Mouse (Mus musculus): ENCODE results near the gene Gm2916. TPM values are rescaled to one million over a fixed set of nuclear protein-coding genes. Genes with fewer than 3 reads are reported as not detected.
"Not testable (repeated sequence)": the region's sequence is repeated elsewhere in the genome, so short reads cannot be mapped to it uniquely, and the experiment has no call there.

The Gm2916 gene
- under 1 TPM in 1 of 3 experiments, not detected in 2; 0.78 TPM for polyA plus RNA-seq (2017; shearing (Covaris generic))

DNA sequence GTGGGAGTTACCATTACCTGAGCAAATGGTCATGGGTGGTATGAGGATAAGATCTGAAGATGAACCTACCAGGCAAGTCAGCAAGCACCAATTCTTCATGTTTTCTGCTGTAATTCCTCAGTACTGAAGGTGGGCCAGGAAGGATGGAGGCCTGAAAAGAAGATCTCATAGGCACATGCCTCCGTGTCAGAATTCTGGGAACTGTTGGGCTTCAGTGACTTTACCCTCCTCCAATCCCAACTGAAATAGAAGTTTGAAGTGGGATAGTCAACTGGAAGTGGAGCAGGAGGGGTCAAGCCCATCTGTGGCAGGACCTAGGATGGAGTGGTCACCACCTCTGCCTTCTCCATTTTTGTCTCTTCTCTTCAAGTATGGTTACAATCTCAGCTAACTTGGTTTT is at the start of gene Gm2916:
TSS of gene Gm2916 (plus strand) at position 301 of the 400 bp plus-strand sequence.
- not testable (repeated sequence) for ATAC-seq

GRCm38 (mm10) chr14:3845945-3846344 is 38.0 kb upstream of the Gm2916 start, which contains the start of gene Gm3033:
TSS of gene Gm3033 (plus strand) at chr14:3846245.
- ATAC-seq, result not testable (repeated sequence)

DNA sequence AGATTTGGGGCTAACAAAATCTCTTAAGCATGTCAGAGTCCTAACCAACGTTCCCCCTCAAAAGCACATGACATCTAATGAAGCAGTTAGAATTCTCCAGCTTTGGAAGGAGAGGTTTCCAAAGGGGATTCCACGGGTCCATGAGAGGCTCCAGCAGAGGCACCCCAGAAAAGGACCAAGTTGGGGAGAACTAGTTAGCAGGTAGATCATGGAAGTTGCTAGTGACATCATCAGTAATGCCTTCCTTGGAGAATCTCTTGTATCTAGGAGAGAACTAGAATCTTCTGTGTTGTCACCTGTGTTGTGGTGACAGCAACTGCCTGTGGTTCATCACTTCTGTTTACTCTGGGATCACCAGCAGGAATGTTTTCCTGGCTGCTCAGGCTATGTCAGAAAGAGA is 47.5 kb downstream of the Gm2916 start, which contains the start of gene Gm3029:
TSS of gene Gm3029 (plus strand) at position 301 of the 400 bp plus-strand sequence.
- not testable (repeated sequence) for ATAC-seq

GRCm38 (mm10) chr14:3963247-3963646 is 79.3 kb downstream of the Gm2916 start, which contains the start of gene Gm3095:
TSS of gene Gm3095 (plus strand) at chr14:3963547.
- not testable (repeated sequence) for ATAC-seq

Other genes with a start within 250 kb of the Gm2916 start
- gene Gm3012, start 249.7 kb upstream of the Gm2916 start, polyA plus RNA-seq (2017; shearing (Covaris generic)), result not detected
- 10 to 100 TPM in 2 of 3 experiments, 1 to 10 TPM in 1; 5.2 to 21.0 (median 11.1) TPM for gene Gm3020, start 232.1 kb upstream of the Gm2916 start, polyA plus RNA-seq (2017; shearing (Covaris generic))
- gene Gm3043, start 195.4 kb upstream of the Gm2916 start, polyA plus RNA-seq (2017; shearing (Covaris generic)), result not detected
- 1 to 10 TPM in 1 of 3 experiments, under 1 TPM in 2; 0.70 to 8.4 (median 0.83) TPM for gene Gm3002, start 74.1 kb upstream of the Gm2916 start, polyA plus RNA-seq (2017; shearing (Covaris generic))
- not detected for gene Gm3033, start 37.9 kb upstream of the Gm2916 start, polyA plus RNA-seq (2017; shearing (Covaris generic))
- not detected for gene Gm3029, start 47.6 kb downstream of the Gm2916 start, polyA plus RNA-seq (2017; shearing (Covaris generic))
- 1 to 10 TPM in 1 of 3 experiments, under 1 TPM in 1, not detected in 1; 0.26 to 1.4 TPM for gene Gm3095, start 79.4 kb downstream of the Gm2916 start, polyA plus RNA-seq (2017; shearing (Covaris generic))
- not detected for gene Gm3099, start 114.2 kb downstream of the Gm2916 start, polyA plus RNA-seq (2017; shearing (Covaris generic))
- 1 to 10 TPM in 2 of 3 experiments, under 1 TPM in 1; 0.55 to 9.2 (median 3.6) TPM for gene Gm5796, start 139.8 kb downstream of the Gm2916 start, polyA plus RNA-seq (2017; shearing (Covaris generic))
- 1 to 10 TPM in 1 of 3 experiments, under 1 TPM in 1, not detected in 1; 0.63 to 1.4 TPM for gene Gm3115, start 199.9 kb downstream of the Gm2916 start, polyA plus RNA-seq (2017; shearing (Covaris generic))
- gene Gm8108, start 226.4 kb downstream of the Gm2916 start, polyA plus RNA-seq (2017; shearing (Covaris generic)), result 1 to 10 TPM in 2 of 3 experiments, not detected in 1; 2.2 to 9.2 TPM